31 mouse cellular contexts compared by ENCODE assay signal in the genomic region with DNA sequence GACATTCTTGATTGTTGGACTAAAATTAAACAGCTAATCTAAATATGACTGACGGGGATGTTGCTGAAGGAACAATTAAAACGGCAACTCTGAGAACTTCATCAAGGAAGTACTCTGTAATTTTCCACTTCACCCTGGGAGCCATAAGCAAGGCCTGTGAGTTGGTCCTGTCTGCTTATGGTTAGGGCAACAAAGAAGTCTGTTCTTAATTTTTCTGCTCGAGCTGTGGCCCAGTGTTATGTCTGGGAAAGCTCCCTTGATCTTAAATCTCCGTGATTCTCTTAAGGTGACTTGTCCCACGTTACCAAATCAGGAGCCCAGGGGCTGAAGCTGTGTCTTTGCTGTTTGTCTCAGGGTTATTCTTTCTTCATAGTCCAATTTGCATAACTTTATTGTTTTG.
DNase-seq lines count a peak whose midpoint lies in the region; ATAC-seq lines count a peak whose summit lies in the region.
"Had no signal": no experiment of that assay in that cellular context is flagged by ENCODE, and none has a peak within 500 bp of the region (broad histone marks: within the 10 kb centered on the region; RNA-seq: fewer than 3 reads in every experiment).

No protein-coding gene starts in this region.

- 27% methylated on average over 5 of the region's 5 CpGs for WGBS in embryonic facial prominence, embryonic 11.5 days
- WGBS in embryonic facial prominence, embryonic 10.5 days, result 39% methylated on average over 5 of the region's 5 CpGs
- WGBS in limb, embryonic 13.5 days, result 16% methylated on average over 5 of the region's 5 CpGs
- WGBS in hindbrain, embryonic 10.5 days, result 61% methylated on average over 5 of the region's 5 CpGs
- WGBS in midbrain, embryonic 16.5 days, result 34% methylated on average over 5 of the region's 5 CpGs

- H3K9ac ChIP-seq in embryonic facial prominence, embryonic 11.5 days (replicated peaks; ENCODE audit: low read length), result no peak overlapping the region
- no peak overlapping the region for H3K9ac ChIP-seq in limb, embryonic 13.5 days
- no peak overlapping the region for H3K9ac ChIP-seq in midbrain, embryonic 16.5 days (ENCODE audit: low read depth, low read length)
- H3K9ac ChIP-seq: embryonic facial prominence, embryonic 15.5 days; forebrain, embryonic 13.5 days; heart, embryonic 15.5 days; hindbrain, embryonic 12.5 days; limb, embryonic 15.5 days; liver, embryonic 13.5 days; neural tube, embryonic 15.5 days had no signal

- no peak overlapping the region for H3K4me3 ChIP-seq in embryonic facial prominence, embryonic 11.5 days (ENCODE audit: low read depth, low read length)
- H3K4me3 ChIP-seq in embryonic facial prominence, embryonic 10.5 days, result no peak overlapping the region
- H3K4me3 ChIP-seq in limb, embryonic 13.5 days, result no peak overlapping the region
- H3K4me3 ChIP-seq in hindbrain, embryonic 10.5 days, result no peak overlapping the region
- H3K4me3 ChIP-seq in midbrain, embryonic 16.5 days (ENCODE audit: low read depth, low read length), result no peak overlapping the region
- H3K4me3 ChIP-seq: embryonic facial prominence, embryonic 15.5 days; forebrain, embryonic 13.5 days; heart, embryonic 10.5 days; heart, embryonic 15.5 days; hindbrain, embryonic 12.5 days; limb, embryonic 15.5 days; liver, embryonic 13.5 days; neural tube, embryonic 15.5 days had no signal

- no peaks in the 10 kb centered on the region for H3K9me3 ChIP-seq in embryonic facial prominence, embryonic 11.5 days (replicated peaks; ENCODE audit: control insufficient read depth, low read length)
- no peaks in the 10 kb centered on the region for H3K9me3 ChIP-seq in embryonic facial prominence, embryonic 10.5 days
- no peaks in the 10 kb centered on the region for H3K9me3 ChIP-seq in limb, embryonic 13.5 days
- H3K9me3 ChIP-seq in hindbrain, embryonic 10.5 days, result no peaks in the 10 kb centered on the region
- H3K9me3 ChIP-seq in midbrain, embryonic 16.5 days (replicated peaks; ENCODE audit: control insufficient read depth, low read length, poor library complexity, severe bottlenecking), result no peaks in the 10 kb centered on the region
- H3K9me3 ChIP-seq: embryonic facial prominence, embryonic 15.5 days; forebrain, embryonic 13.5 days; heart, embryonic 10.5 days; heart, embryonic 15.5 days; hindbrain, embryonic 12.5 days; limb, embryonic 15.5 days; liver, embryonic 13.5 days; neural tube, embryonic 15.5 days had no signal

- DNase-seq in embryonic facial prominence, embryonic 11.5 days (ENCODE audit: low spot score), result peak; percentile 59
- DNase-seq in embryonic facial prominence, embryonic 10.5 days (ENCODE audit: low spot score), result no peak
- peak; percentile 15 for DNase-seq in fibroblast of lung, adult 2 months (ENCODE audit: low read depth)
- no peak for DNase-seq in hindbrain, embryonic 10.5 days (ENCODE audit: low spot score)
- DNase-seq: adrenal gland, postnatal 36 days; cerebellum, adult 9-10 months; cerebellum, postnatal 36 days; embryo, embryonic 11 days; gastrocnemius, postnatal 25 days; heart, adult 11 months; kidney, adult 8-10 months; kidney, postnatal 4 days; liver, embryonic 13.5 days; lung, adult 18-20 months; midbrain, embryonic 14.5 days; retina, postnatal 1 day; right cerebral cortex, postnatal 14 days had no signal

- H3K36me3 ChIP-seq in embryonic facial prominence, embryonic 11.5 days (replicated peaks; ENCODE audit: control insufficient read depth, insufficient read depth, low read depth, low read length), result no peaks in the 10 kb centered on the region
- H3K36me3 ChIP-seq in embryonic facial prominence, embryonic 10.5 days (replicated peaks), result no peaks in the 10 kb centered on the region
- no peaks in the 10 kb centered on the region for H3K36me3 ChIP-seq in limb, embryonic 13.5 days
- H3K36me3 ChIP-seq in hindbrain, embryonic 10.5 days, result no peaks in the 10 kb centered on the region
- H3K36me3 ChIP-seq in midbrain, embryonic 16.5 days (ENCODE audit: control insufficient read depth, insufficient read depth, low read length), result no peaks in the 10 kb centered on the region
- H3K36me3 ChIP-seq: embryonic facial prominence, embryonic 15.5 days; heart, embryonic 10.5 days; heart, embryonic 15.5 days; hindbrain, embryonic 12.5 days; limb, embryonic 15.5 days; liver, embryonic 13.5 days; neural tube, embryonic 15.5 days had no signal

- H3K4me2 ChIP-seq in embryonic facial prominence, embryonic 11.5 days (ENCODE audit: low read depth, low read length), result no peak overlapping the region
- 0 out of 2 replicates have a peak overlapping the region, but pooled peaks have one; percentile 30 for H3K4me2 ChIP-seq in limb, embryonic 13.5 days (replicated peaks)
- no peak overlapping the region for H3K4me2 ChIP-seq in midbrain, embryonic 16.5 days (ENCODE audit: low read length)
- H3K4me2 ChIP-seq: embryonic facial prominence, embryonic 15.5 days; forebrain, embryonic 13.5 days; heart, embryonic 15.5 days; hindbrain, embryonic 12.5 days; limb, embryonic 15.5 days; liver, embryonic 13.5 days; neural tube, embryonic 15.5 days had no signal

- no peak for ATAC-seq in embryonic facial prominence, embryonic 11.5 days (replicated peaks; ENCODE audit: insufficient number of reproducible peaks, low FRiP score, low TSS enrichment, low read depth)
- ATAC-seq in limb, embryonic 13.5 days (ENCODE audit: low FRiP score, low read depth), result no peak
- no peak for ATAC-seq in inflammation-experienced regulatory T-cells, adult 6 months
- no peak for ATAC-seq in midbrain, embryonic 16.5 days
- ATAC-seq: forebrain, embryonic 13.5 days; hindbrain, postnatal 0 days; intestine, embryonic 16.5 days; lung, postnatal 0 days had no signal

- no peaks in the 10 kb centered on the region for H3K4me1 ChIP-seq in embryonic facial prominence, embryonic 11.5 days (ENCODE audit: control insufficient read depth, insufficient read depth, low read length)
- H3K4me1 ChIP-seq in embryonic facial prominence, embryonic 10.5 days, result no peaks in the 10 kb centered on the region
- H3K4me1 ChIP-seq in limb, embryonic 13.5 days, result peaks cover 27% of the 10 kb centered on the region
- no peaks in the 10 kb centered on the region for H3K4me1 ChIP-seq in hindbrain, embryonic 10.5 days (replicated peaks)
- H3K4me1 ChIP-seq in midbrain, embryonic 16.5 days (ENCODE audit: control insufficient read depth, insufficient read depth, low read length), result no peaks in the 10 kb centered on the region; the same call in 1 of the 2 replicates
- H3K4me1 ChIP-seq: embryonic facial prominence, embryonic 15.5 days; heart, embryonic 10.5 days; heart, embryonic 15.5 days; hindbrain, embryonic 12.5 days; liver, embryonic 13.5 days; neural tube, embryonic 15.5 days had no signal

- no peak overlapping the region for H3K27ac ChIP-seq in embryonic facial prominence, embryonic 11.5 days (replicated peaks; ENCODE audit: low read depth, low read length)
- no peak overlapping the region for H3K27ac ChIP-seq in embryonic facial prominence, embryonic 10.5 days (replicated peaks)
- H3K27ac ChIP-seq in limb, embryonic 13.5 days, result peak overlapping the region; percentile 23; the same call in 1 of the 2 replicates
- H3K27ac ChIP-seq in hindbrain, embryonic 10.5 days, result no peak overlapping the region
- no peak overlapping the region for H3K27ac ChIP-seq in midbrain, embryonic 16.5 days (ENCODE audit: low read length)
- H3K27ac ChIP-seq: embryonic facial prominence, embryonic 15.5 days; forebrain, embryonic 13.5 days; heart, embryonic 10.5 days; heart, embryonic 15.5 days; hindbrain, embryonic 12.5 days; hindbrain, postnatal 0 days; kidney, postnatal 0 days; limb, embryonic 15.5 days; liver, embryonic 13.5 days; neural tube, embryonic 15.5 days had no signal

- no peaks in the 10 kb centered on the region for H3K27me3 ChIP-seq in embryonic facial prominence, embryonic 11.5 days (ENCODE audit: control insufficient read depth, insufficient read depth, low read length)
- no peaks in the 10 kb centered on the region for H3K27me3 ChIP-seq in embryonic facial prominence, embryonic 10.5 days (replicated peaks; ENCODE audit: low read depth, poor library complexity, severe bottlenecking)
- H3K27me3 ChIP-seq in limb, embryonic 13.5 days, result no peaks in the 10 kb centered on the region
- no peaks in the 10 kb centered on the region for H3K27me3 ChIP-seq in hindbrain, embryonic 10.5 days (ENCODE audit: insufficient read depth, poor library complexity, severe bottlenecking)
- no peaks in the 10 kb centered on the region for H3K27me3 ChIP-seq in midbrain, embryonic 16.5 days (ENCODE audit: control insufficient read depth, insufficient read depth, low read depth, low read length)
- H3K27me3 ChIP-seq: embryonic facial prominence, embryonic 15.5 days; forebrain, embryonic 13.5 days; heart, embryonic 15.5 days; hindbrain, embryonic 12.5 days; limb, embryonic 15.5 days; liver, embryonic 13.5 days; neural tube, embryonic 15.5 days had no signal

Comparison
In these comparisons a context has a peak if more than half of its experiments do, and no peak if none do; other contexts are left out.
1. DNase-seq: peak in embryonic facial prominence, embryonic 11.5 days (single experiment) and fibroblast of lung, adult 2 months (single experiment); none in embryonic facial prominence, embryonic 10.5 days (single experiment) and hindbrain, embryonic 10.5 days (single experiment).